Mouse (Mus musculus) brain, embryonic 14.5 days (tissue): Measurements from ENCODE around the gene Gpr3. TPM values are rescaled to one million over a fixed set of nuclear protein-coding genes. Genes with fewer than 3 reads are reported as not detected.

Experiments used
- DNase-seq: peaks from one replicate; pipeline ENCODE4 v3.0.0-alpha.2; 2011; ENCODE audit warnings: low read depth
- CTCF ChIP-seq: fragments of 200-500 bp; IDR thresholded peaks from 2 replicates; pipeline ENCODE4 v1.5.1; 2012; ENCODE audit warnings: inconsistent platforms, mild to moderate bottlenecking, moderate library complexity, borderline replicate concordance; ENCODE audit not compliant: insufficient read depth, insufficient read length; ENCODE audit errors: extremely low read depth
- POLR2A ChIP-seq: fragments of 200-500 bp; IDR thresholded peaks from 2 replicates; pipeline ENCODE4 v1.6.1; 2012; ENCODE audit warnings: mild to moderate bottlenecking, inconsistent platforms, borderline replicate concordance; ENCODE audit not compliant: poor library complexity, insufficient read depth, insufficient read length, severe bottlenecking; ENCODE audit errors: extremely low read depth
- polyA plus RNA-seq: library from polyadenylated mRNA; depleted of rRNA; stranded (reverse); fragments of >200 nt; gene quantifications from 2 replicates; pipeline ENCODE4 v1.2.3, GENCODE M21; 2012

Gene Gpr3
- polyA plus RNA-seq, 1 experiment: 2.7 TPM

DNA sequence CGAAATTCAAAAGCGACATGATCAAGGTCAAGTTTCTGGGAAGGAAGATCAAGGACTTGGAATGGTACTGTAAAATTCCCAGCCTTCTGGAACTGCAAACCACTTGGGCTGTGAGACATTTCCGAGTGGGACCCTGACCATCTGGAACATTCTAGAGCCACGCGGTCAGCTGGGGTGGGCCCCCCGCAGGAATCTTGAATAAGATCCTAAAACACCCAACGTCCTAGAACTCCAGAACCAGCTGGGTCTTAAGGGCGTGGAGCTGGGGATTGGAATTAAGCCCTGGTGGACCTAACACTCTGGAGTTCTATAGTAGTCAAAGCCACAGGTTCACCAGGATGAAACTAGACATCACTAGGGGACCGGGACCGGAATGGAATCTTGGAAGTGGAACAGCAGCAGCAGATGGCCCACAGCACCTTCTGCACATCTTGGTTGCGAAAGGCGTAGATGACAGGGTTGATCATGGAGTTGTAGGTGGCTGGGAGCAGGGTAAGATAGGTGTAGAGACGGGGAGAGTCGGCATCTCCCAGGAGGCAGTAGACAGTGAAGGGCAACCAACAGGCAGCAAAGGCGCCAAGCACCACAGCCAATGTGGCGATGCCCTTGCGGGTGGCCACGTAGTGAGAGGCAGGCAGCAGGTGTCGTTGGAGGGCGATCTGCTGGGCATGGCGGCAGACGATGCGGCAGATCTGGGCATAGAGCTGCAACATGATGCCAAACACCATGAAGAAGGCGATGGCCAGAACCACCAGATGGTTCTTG is 2.1 kb downstream of the Gpr3 start:
- no peak for DNase-seq
- TF ChIP-seq POLR2A: no peak
- no peak for TF ChIP-seq CTCF

GRCm38 (mm10) chr4:133209366-133209765 is 3.0 kb downstream of the Gpr3 start:
- TF ChIP-seq POLR2A: no peak
- TF ChIP-seq CTCF: peak; percentile 95
- peak; percentile 80 for DNase-seq

- peak; percentile 59 for DNase-seq
- no peak for TF ChIP-seq POLR2A
- TF ChIP-seq CTCF: no peak
Measured at GRCm38 (mm10) chr4:133204379-133204778, 8.0 kb downstream of the Gpr3 start.

GRCm38 (mm10) chr4:133203591-133203990 is 8.7 kb downstream of the Gpr3 start:
- peak; percentile 35 for DNase-seq
- TF ChIP-seq POLR2A (no peak), CTCF (no peak)

GRCm38 (mm10) chr4:133202254-133202653 is 10.1 kb downstream of the Gpr3 start:
- TF ChIP-seq POLR2A (no peak), CTCF (no peak)

DNA sequence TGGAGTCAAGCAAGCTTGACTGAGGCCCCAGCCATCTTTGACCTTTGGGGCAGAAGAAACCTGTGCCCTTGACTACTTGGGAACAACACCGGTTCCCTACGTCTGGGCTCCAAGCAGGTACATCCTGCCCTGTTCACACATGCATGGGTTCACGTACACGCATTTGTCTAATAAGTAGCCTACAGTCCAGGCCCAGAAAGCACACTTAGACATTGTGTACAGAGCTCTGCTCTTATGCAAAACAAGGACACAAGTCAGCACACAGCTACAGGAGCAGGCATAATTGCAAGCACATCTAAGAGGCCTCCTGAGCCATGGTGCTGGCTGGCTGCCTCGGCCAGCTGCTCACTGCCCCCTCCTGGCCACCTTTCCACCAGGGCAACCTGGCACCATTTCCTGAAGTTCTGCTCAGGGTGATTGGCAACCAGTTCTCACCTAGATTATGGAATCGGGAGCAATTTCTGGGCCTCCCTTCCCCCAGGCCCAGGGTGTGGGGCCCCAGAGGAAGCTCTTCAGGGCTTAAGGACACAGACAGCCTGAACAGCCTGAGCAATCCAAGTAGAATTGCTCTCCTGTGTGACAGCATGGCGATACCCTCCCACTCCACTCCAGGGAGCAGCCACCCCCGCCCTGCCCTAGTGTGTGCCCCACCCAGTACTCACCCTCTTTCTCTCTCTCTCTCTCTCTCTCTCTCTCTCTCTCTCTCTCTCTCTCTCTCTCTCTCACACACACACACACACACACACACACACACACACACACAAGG is 11.1 kb downstream of the Gpr3 start:
- peak; percentile 83 for DNase-seq
- TF ChIP-seq POLR2A (no peak), CTCF (peak; percentile 56)

More at GRCm38 (mm10) chr4:133202254-133202653, 10.1 kb downstream of the Gpr3 start:
- DNase-seq: no peak

GRCm38 (mm10) chr4:133200343-133200742 is 12.0 kb downstream of the Gpr3 start:
- peak; percentile 78 for DNase-seq
- TF ChIP-seq POLR2A (no peak), CTCF (no peak)

DNA sequence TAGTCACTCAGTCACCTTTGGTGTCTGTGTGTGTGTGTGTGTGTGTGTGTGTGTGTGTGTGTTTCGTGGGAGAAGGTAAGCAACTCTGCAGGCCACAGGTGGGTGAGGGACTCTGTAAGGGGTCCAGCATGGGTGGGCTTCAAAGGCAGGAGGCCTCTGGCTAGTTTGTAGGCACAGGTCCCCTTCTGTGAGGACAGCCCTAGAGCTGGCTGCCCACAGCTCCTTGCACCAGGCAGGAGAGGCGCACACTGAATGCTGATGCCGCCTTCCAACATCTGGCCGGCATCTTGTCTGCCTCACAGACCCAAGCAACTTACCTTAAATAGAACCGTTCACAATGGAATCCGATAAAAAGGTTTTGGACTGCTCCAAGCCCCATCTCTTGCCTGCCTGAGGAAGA is 12.6 kb downstream of the Gpr3 start:
- no peak for TF ChIP-seq CTCF
- TF ChIP-seq POLR2A: no peak
- no peak for DNase-seq

- peak; percentile 68 for DNase-seq
Measured at GRCm38 (mm10) chr4:133198337-133199180, 13.8 kb downstream of the Gpr3 start.

GRCm38 (mm10) chr4:133197801-133198286 is 14.5 kb downstream of the Gpr3 start:
- DNase-seq: peak; percentile 87
- no peak for TF ChIP-seq CTCF
- TF ChIP-seq POLR2A: no peak

More at GRCm38 (mm10) chr4:133198337-133199180, 13.8 kb downstream of the Gpr3 start:
- TF ChIP-seq POLR2A: no peak
- no peak for TF ChIP-seq CTCF
